Mouse (Mus musculus) urinary bladder, postnatal 10 days (tissue): Measurements from ENCODE around the gene Clk2.

Experiments used
- DNase-seq: peaks from one replicate; pipeline ENCODE4 v3.0.0; 2022; ENCODE audit warnings: low spot score

Gene Clk2

GRCm38 (mm10) chr3:89224796-89225195 lies 60.2 kb downstream of the Clk2 start:
- DNase-seq, result no peak

GRCm38 (mm10) chr3:89225321-89225815 lies 60.8 kb downstream of the Clk2 start:
- no peak for DNase-seq

GRCm38 (mm10) chr3:89225918-89226317 lies 61.3 kb downstream of the Clk2 start:
- no peak for DNase-seq

GRCm38 (mm10) chr3:89226361-89226760 lies 61.8 kb downstream of the Clk2 start:
- no peak for DNase-seq
